Mouse (Mus musculus) G1E (cell line): ENCODE results near the gene Hbb-bh1.
"Not testable (repeated sequence)": the region's sequence is repeated elsewhere in the genome, so short reads cannot be mapped to it uniquely, and the experiment has no call there.

ENCODE experiments used
- CTCF ChIP-seq: IDR thresholded peaks from 2 replicates; pipeline ENCODE4 v1.5.1; 2012; ENCODE audit warnings: low read depth, low read length, inconsistent platforms, mixed read lengths
- GATA1 ChIP-seq: IDR thresholded peaks from 2 replicates; pipeline ENCODE4 v1.6.1; 2012; ENCODE audit warnings: borderline replicate concordance, low read length, inconsistent platforms, mixed read lengths

DNA sequence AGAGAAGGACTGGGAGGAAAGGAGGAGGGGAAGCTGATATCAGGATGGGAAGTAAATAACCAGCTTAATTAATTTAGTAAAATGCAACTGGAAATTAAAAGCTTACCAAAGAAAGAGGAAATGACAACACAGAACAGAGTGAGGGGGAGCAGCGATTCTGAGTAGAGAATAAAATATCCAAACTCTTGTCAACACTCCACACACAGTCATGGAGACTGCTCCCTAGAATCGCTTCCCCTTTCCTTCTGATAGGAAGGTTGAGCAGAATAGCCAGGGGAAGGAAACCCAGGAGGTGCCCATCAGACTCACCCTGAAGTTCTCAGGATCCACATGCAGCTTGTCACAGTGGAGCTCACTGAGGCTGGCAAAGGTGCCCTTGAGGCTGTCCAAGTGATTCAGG is 15.8 kb downstream of the Hbb-bh1 start:
- not testable (repeated sequence) for TF ChIP-seq CTCF, GATA1
